Mouse (Mus musculus): Measurements from ENCODE around the gene Rps28.
"Not testable (repeated sequence)": the region's sequence is repeated elsewhere in the genome, so short reads cannot be mapped to it uniquely, and the experiment has no call there.

The Rps28 gene

GRCm38 (mm10) chr17:33824084-33824996 lies at the start of gene Rps28, which contains the start of gene Ndufa7:
Rps28 (minus strand) TSS chr17:33824562.
Ndufa7 (plus strand) TSS chr17:33824572.
- DNase-seq: peak; percentile 99

DNA sequence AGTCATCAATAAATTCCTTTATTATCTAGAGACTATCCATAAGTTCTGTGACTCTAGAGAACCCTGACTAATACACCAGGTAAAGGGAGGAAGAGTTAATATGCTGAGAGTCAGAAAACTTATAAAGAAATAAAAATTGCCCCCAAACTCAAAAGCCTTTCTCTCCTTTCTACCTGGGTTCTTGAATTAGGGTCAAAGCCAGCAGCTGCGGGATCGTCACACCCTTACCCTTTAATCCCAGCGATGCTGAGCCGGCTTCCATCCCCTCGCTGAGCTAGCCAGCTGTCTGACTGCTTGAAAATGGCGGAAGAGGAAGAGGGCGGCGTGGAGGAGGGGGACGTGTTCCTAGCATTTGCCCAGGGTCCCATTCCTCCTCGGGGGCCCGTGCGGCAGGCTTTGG lies 49.2 kb upstream of the Rps28 start, which contains the start of gene Gm7029:
Gene Gm7029 (plus strand): TSS at position 301 of the 400 bp plus-strand sequence.
- not testable (repeated sequence) for DNase-seq

GRCm38 (mm10) chr17:33865330-33866030 lies 41.1 kb upstream of the Rps28 start:
- peak; percentile 70 for DNase-seq

GRCm38 (mm10) chr17:33857816-33858215 lies 33.5 kb upstream of the Rps28 start:
- no peak for DNase-seq

GRCm38 (mm10) chr17:33851331-33851730 lies 27.0 kb upstream of the Rps28 start:
- no peak for DNase-seq

DNA sequence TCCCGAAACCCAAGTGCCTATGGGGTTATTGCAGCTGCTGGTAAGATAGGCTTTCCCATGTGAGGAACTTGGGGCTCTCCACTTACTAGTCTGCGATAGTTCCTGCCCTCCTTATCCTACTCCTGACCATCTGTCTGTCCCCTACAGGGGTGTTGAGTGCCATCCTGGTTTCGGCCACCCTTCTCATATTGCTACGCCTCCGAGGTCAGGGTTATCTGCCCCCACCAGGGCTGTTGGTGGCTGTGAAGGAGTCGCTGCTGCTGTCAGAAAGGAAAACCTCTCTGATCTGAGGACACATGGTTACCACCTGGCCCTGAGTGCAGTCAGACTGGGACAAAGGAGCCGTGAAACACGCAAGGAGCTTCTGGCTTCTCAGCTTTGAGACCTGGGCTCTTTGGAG lies 23.8 kb upstream of the Rps28 start:
- no peak for DNase-seq

DNA sequence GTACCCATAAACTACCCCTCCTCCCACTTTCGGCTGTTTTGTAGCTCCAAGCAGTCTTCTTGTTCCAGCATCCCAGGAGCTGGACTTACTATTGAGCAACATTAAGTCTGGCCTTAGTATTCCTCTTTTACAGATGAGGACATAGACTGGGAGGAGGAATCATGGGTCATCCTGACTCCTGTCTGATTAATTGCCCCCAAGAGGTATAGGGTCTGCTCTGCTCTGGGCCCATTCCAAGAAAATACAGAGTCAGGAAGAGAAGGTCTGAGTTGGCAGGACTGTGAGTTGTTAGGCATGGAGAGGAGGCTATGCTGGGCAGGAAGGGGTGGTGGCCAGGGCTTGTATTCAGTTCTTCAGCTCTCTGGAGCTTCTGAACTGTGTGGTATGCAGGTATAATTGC lies 19.8 kb upstream of the Rps28 start:
- DNase-seq: no peak

- peak; percentile 96 for DNase-seq
Measured at GRCm38 (mm10) chr17:33842966-33843795, 18.8 kb upstream of the Rps28 start, which contains the start of gene Cd320. Cd320 (plus strand) TSS chr17:33843091.

DNA sequence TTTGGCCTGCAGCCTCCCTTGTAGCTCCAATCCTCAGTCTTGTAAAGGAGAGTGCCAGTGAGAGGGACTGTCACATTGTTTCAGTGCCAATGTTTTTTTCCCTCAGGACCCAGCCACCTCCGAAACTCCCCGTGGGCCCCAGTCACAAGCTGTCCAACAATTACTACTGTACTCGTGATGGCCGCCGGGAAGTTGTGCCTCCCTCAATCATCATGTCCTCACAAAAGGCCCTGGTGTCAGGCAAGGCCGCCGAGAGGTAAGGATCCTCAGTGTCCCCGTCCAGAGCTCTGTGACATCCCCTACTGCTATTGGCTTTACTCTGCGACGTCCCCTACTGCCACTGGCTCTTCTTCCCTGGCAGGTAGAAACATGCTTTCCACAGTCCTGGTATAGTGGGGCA lies 5.2 kb upstream of the Rps28 start:
- DNase-seq: no peak

- peak; percentile 80 for DNase-seq
Measured at GRCm38 (mm10) chr17:33828892-33829291, 4.5 kb upstream of the Rps28 start.

DNA sequence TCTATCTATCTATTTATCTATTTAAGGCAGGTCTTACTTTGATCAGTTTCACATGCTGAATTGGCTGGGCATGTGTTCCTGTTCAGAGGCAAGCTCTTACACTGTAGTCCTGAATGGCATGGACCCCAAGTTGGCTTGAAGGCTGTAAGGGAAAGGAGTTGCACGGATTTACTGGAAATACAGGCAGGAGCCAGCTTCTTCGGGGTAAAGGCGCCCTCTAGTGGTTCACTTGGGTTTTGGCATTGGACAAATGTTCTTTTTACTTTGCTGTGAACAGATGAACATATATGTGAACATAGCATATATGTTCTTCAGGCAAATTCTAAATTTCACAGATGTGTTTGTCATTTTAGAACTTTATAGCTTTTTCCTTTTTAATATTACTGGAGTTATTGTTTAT lies 2.5 kb upstream of the Rps28 start:
- DNase-seq: peak; percentile 85

DNA sequence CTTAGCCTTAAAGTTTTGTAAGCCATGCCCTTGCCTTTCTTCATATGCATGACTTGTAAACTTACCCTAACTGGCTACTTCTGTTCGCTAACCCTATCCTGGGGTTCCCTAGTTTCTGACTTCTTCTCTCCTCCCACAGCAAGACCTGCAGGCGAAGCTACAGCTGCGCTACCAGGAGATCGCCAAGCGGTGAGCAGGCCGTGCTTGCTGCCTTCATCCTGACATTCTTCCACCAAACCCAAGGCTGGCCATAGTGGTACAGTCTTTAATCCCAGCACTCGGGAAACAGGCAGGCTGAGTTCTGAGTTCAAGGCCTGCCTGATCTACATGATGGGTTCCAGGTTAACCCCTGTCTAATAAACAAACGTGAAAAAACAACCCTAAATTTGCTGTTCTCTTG lies 1.1 kb upstream of the Rps28 start:
- DNase-seq: no peak

GRCm38 (mm10) chr17:33824997-33825330 lies 602 bp upstream of the Rps28 start:
- DNase-seq: not testable (repeated sequence)

- DNase-seq: not testable (repeated sequence)
Measured at GRCm38 (mm10) chr17:33823171-33823570, 1.2 kb downstream of the Rps28 start.

DNA sequence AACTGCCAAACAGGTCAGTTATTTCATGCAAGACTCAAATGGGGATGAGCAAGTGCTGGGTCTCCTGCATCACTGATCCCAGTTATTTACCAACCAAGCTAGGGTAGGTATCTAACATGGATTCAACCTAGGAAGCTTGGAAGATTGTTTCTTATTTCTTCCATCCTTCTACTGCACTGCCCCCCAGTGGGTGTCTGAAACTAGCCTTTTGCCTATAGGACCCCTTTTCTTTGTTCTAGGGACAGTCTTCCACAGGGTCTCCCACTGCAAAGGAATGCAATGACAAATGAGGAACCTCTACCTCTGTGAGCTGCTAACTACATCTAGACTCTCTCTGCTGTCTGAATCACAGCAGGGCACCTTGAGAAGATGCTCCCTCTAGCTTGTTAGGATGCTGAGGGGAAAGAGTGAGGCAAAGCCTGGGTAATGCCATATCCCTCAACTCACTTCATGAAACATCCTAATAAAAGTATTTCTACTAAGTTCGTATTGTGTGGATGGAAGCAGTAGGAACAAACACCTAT lies 1.9 kb downstream of the Rps28 start:
- peak; percentile 39 for DNase-seq

GRCm38 (mm10) chr17:33817969-33818643 lies 6.3 kb downstream of the Rps28 start:
- DNase-seq: no peak

GRCm38 (mm10) chr17:33817184-33817968 lies 7.0 kb downstream of the Rps28 start:
- peak; percentile 91 for DNase-seq

GRCm38 (mm10) chr17:33816612-33817011 lies 7.8 kb downstream of the Rps28 start:
- DNase-seq: peak; percentile 41

DNA sequence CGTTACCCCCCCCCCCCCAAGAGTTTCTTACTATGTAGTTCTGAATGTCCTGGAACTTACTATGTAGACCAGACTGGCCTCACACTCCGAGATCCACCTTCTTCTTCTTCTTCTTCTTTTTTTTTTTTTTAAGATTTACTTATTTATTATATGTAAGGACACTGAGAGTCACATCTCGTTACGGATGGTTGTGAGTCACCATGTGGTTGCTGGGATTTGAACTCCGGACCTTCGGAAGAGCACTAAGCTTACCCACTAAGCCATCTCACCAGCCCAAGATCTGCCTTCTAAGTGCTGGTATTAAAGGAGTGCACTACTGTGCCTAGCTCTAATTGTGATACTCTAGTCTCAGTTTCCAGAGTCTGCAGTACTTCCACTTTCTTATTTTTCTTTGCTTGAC lies 9.0 kb downstream of the Rps28 start:
- no peak for DNase-seq

- DNase-seq: peak; percentile 91
Measured at GRCm38 (mm10) chr17:33812990-33813389, 11.4 kb downstream of the Rps28 start.

DNA sequence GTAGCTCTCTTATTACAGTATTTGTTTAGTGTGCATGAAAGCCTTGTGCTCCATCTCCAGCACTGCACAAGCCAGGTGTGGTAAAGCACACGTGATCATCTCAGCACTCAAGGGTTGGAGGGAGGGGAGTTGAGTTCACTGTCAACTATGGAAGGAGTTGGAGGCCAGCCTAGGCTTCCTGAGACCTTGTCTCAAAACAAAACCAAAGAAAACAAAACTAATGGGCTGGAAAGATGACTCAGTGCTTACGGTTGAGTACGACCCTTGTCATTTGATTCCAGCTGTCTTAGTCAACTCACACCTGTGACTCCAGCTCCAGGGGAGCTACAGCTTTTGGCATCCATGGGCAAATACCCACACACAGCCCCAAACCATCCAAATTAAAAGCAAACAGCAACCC lies 11.9 kb downstream of the Rps28 start:
- DNase-seq: peak; percentile 36
